Mouse (Mus musculus) v-Abl transformed pro-B cells (cell line): ENCODE results near the gene Tecta.

Experiments used
- in situ Hi-C, 2 experiments: fragments of 400-800 bp; cut with MboI; formaldehyde crosslinking; loops; one replicate each; pipeline ENCODE4 v1.15.1; 2025; ENCODE audit not compliant: unreplicated experiment in 2 of 2

Gene Tecta

GRCm38 (mm10) chr9:42324640-42325394, 74.9 kb downstream of the Tecta start:
- in situ Hi-C loops = loop anchor here (5.0 to 25.0 kb wide), 6 partner anchors 637 to 1650 kb away; no protein-coding TSS in a partner anchor

- in situ Hi-C loops = loop anchor here (5.0 to 25.0 kb wide), 4 partner anchors 962 to 1652 kb away; no protein-coding TSS in a partner anchor
Observed at GRCm38 (mm10) chr9:42323238-42323637, 76.5 kb downstream of the Tecta start.

- in situ Hi-C loops = loop anchor here (5.0 to 25.0 kb wide), 4 partner anchors 963 to 1653 kb away; no protein-coding TSS in a partner anchor
Observed at GRCm38 (mm10) chr9:42321442-42321841, 78.3 kb downstream of the Tecta start.

GRCm38 (mm10) chr9:42320616-42321015, 79.1 kb downstream of the Tecta start:
- in situ Hi-C loops = loop anchor here (5.0 to 25.0 kb wide), 4 partner anchors 964 to 1654 kb away; no protein-coding TSS in a partner anchor

- in situ Hi-C loops = loop anchor here in 1 of 2 experiments (25.0 kb wide), 1 partner anchor 1081 kb away; no protein-coding TSS in a partner anchor
Observed at GRCm38 (mm10) chr9:42318455-42318987, 81.2 kb downstream of the Tecta start.

GRCm38 (mm10) chr9:42317337-42317736, 82.4 kb downstream of the Tecta start:
- in situ Hi-C loops = loop anchor here in 1 of 2 experiments (25.0 kb wide), 1 partner anchor 1080 kb away; no protein-coding TSS in a partner anchor

- in situ Hi-C loops = loop anchor here in 1 of 2 experiments (25.0 kb wide), 1 partner anchor 1079 kb away; no protein-coding TSS in a partner anchor
Observed at GRCm38 (mm10) chr9:42315816-42316215, 83.9 kb downstream of the Tecta start.

- in situ Hi-C loops = loop anchor here in 1 of 2 experiments (25.0 kb wide), 1 partner anchor 1078 kb away; no protein-coding TSS in a partner anchor
Observed at GRCm38 (mm10) chr9:42314959-42315358, 84.8 kb downstream of the Tecta start.

GRCm38 (mm10) chr9:42314388-42314787, 85.3 kb downstream of the Tecta start:
- in situ Hi-C loops = loop anchor here in 1 of 2 experiments (25.0 kb wide), 1 partner anchor 1077 kb away; no protein-coding TSS in a partner anchor

- in situ Hi-C loops = loop anchor here in 1 of 2 experiments (25.0 kb wide), 1 partner anchor 1077 kb away; no protein-coding TSS in a partner anchor
Observed at GRCm38 (mm10) chr9:42313872-42314271, 85.9 kb downstream of the Tecta start.

- in situ Hi-C loops = loop anchor here in 1 of 2 experiments (25.0 kb wide), 1 partner anchor 1074 kb away; no protein-coding TSS in a partner anchor
Observed at GRCm38 (mm10) chr9:42311311-42311710, 88.4 kb downstream of the Tecta start.

GRCm38 (mm10) chr9:42303894-42304293, 95.8 kb downstream of the Tecta start:
- in situ Hi-C loops = loop anchor here in 1 of 2 experiments (25.0 kb wide), 1 partner anchor 1067 kb away; no protein-coding TSS in a partner anchor

- in situ Hi-C loops = loop anchor here in 1 of 2 experiments (25.0 kb wide), 1 partner anchor 1064 kb away; no protein-coding TSS in a partner anchor
Observed at GRCm38 (mm10) chr9:42301082-42301633, 98.6 kb downstream of the Tecta start.

GRCm38 (mm10) chr9:42296297-42296922, 103.3 kb downstream of the Tecta start:
- in situ Hi-C loops = no loop called here

GRCm38 (mm10) chr9:42294131-42294530, 105.6 kb downstream of the Tecta start:
- in situ Hi-C loops = no loop called here

GRCm38 (mm10) chr9:42293596-42293995, 106.1 kb downstream of the Tecta start:
- in situ Hi-C loops = no loop called here

- in situ Hi-C loops = no loop called here
Observed at GRCm38 (mm10) chr9:42293051-42293450, 106.7 kb downstream of the Tecta start.

- in situ Hi-C loops = loop anchor here (5.0 kb wide), 2 partner anchors 277 to 282 kb away; no protein-coding TSS in a partner anchor
Observed at GRCm38 (mm10) chr9:42279676-42280075, 120.1 kb downstream of the Tecta start.
